Mouse (Mus musculus) neural tube, embryonic 14.5 days (tissue): ENCODE measurements at regions not wholly inside any gene's neighbourhood (a gene's known extent, or its start where the extent isn't known, plus 50 kb on each side); places are given as distances from the start of the nearest gene placed in this dataset.

Experiments
- ATAC-seq: fragments of 200-750 bp; cut with Nextera tagmentation; 2 replicates; pipeline ENCODE4 v1.8.0; 2017; ENCODE audit warnings: low read depth, mild to moderate bottlenecking, moderate TSS enrichment, moderate library complexity
- H3K27ac ChIP-seq: fragments of 300-500 bp; sonication (generic); 2 replicates; pipeline ENCODE4 v1.5.1; 2014; ENCODE audit warnings: low read depth, mild to moderate bottlenecking, control low read depth, low read length, moderate library complexity, mixed read lengths
- H3K27me3 ChIP-seq: fragments of 300-500 bp; sonication (generic); 2 replicates; pipeline ENCODE4 v1.6.1; 2014; ENCODE audit warnings: low read length; ENCODE audit not compliant: control insufficient read depth, insufficient read depth
- H3K36me3 ChIP-seq: fragments of 300-500 bp; sonication (generic); 2 replicates; pipeline ENCODE4 v1.6.1; 2014; ENCODE audit warnings: low read length, mixed read lengths; ENCODE audit not compliant: control insufficient read depth, insufficient read depth
- H3K4me1 ChIP-seq: fragments of 300-500 bp; sonication (generic); 2 replicates; pipeline ENCODE4 v1.6.1; 2014; ENCODE audit warnings: low read length; ENCODE audit not compliant: control insufficient read depth, insufficient read depth
- H3K4me2 ChIP-seq: fragments of 300-500 bp; sonication (generic); 2 replicates; pipeline ENCODE4 v1.6.1; 2014; ENCODE audit warnings: mild to moderate bottlenecking, low read depth, low read length, control low read depth
- H3K4me3 ChIP-seq: fragments of 300-500 bp; sonication (generic); 2 replicates; pipeline ENCODE4 v1.5.1; 2014; ENCODE audit warnings: low read depth, low read length, control low read depth, mixed read lengths
- H3K9ac ChIP-seq: fragments of 300-500 bp; sonication (generic); replicated peaks from 2 replicates; pipeline ENCODE4 v1.6.1; 2014; ENCODE audit warnings: low read depth, mild to moderate bottlenecking, control low read depth, low read length, mixed read lengths
- H3K9me3 ChIP-seq: fragments of 300-500 bp; sonication (generic); 2 replicates; pipeline ENCODE4 v1.6.1; 2016; ENCODE audit warnings: low read length; ENCODE audit not compliant: control insufficient read depth
- WGBS: fragments of 180-500 bp; shearing (Covaris S2); extraction: QIAGEN DNeasy Blood & Tissue Kit; methylation state at CpG from one replicate; pipeline ENCODE4 v1.1.7; 2014; 5-methylcytosine and 5-hydroxymethylcytosine counted together

GRCm38 (mm10) chr14:95241946-95242345 is 639.1 kb upstream of the 4921530L21Rik start:
- Histone ChIP-seq H3K27me3 (no peaks in the 10 kb centered on the region), H3K4me2 (no peak overlapping the region)
- no peak for ATAC-seq

GRCm38 (mm10) chr14:95248859-95249258 is 632.2 kb upstream of the 4921530L21Rik start:
- Histone ChIP-seq H3K4me1 (no peaks in the 10 kb centered on the region), H3K9ac (no peak overlapping the region), H3K4me3 (no peak overlapping the region), H3K27me3 (no peaks in the 10 kb centered on the region), H3K36me3 (no peaks in the 10 kb centered on the region), H3K9me3 (no peaks in the 10 kb centered on the region), H3K4me2 (no peak overlapping the region), H3K27ac (no peak overlapping the region)
- ATAC-seq: no peak
- 81% methylated on average over 2 of the region's 2 CpGs for WGBS

More at GRCm38 (mm10) chr14:95241946-95242345, 639.1 kb upstream of the 4921530L21Rik start:
- Histone ChIP-seq H3K36me3 (no peaks in the 10 kb centered on the region), H3K27ac (no peak overlapping the region), H3K4me1 (no peaks in the 10 kb centered on the region), H3K4me3 (no peak overlapping the region), H3K9ac (no peak overlapping the region), H3K9me3 (no peaks in the 10 kb centered on the region)

GRCm38 (mm10) chr14:95256110-95256509 is 624.9 kb upstream of the 4921530L21Rik start:
- Histone ChIP-seq H3K4me2 (no peak overlapping the region), H3K4me3 (no peak overlapping the region), H3K27me3 (no peaks in the 10 kb centered on the region), H3K36me3 (no peaks in the 10 kb centered on the region), H3K27ac (no peak overlapping the region), H3K9me3 (no peaks in the 10 kb centered on the region), H3K4me1 (no peaks in the 10 kb centered on the region), H3K9ac (no peak overlapping the region)
- ATAC-seq: no peak
- 51% methylated on average over 4 of the region's 4 CpGs for WGBS

GRCm38 (mm10) chr14:95281431-95281830 is 599.6 kb upstream of the 4921530L21Rik start:
- H3K36me3 ChIP-seq: no peaks in the 10 kb centered on the region
- H3K27me3 ChIP-seq: no peaks in the 10 kb centered on the region
- no peak for ATAC-seq
- 68% methylated on average over 1 of the region's 1 CpGs for WGBS
- no peaks in the 10 kb centered on the region for H3K9me3 ChIP-seq
- no peak overlapping the region for H3K27ac ChIP-seq
- H3K9ac ChIP-seq: no peak overlapping the region
- no peak overlapping the region for H3K4me3 ChIP-seq
- H3K4me2 ChIP-seq: no peak overlapping the region
- H3K4me1 ChIP-seq: no peaks in the 10 kb centered on the region

- 55% methylated on average over 1 of the region's 1 CpGs for WGBS
- no peak overlapping the region for H3K4me3 ChIP-seq
These were observed 599.0 kb upstream of the 4921530L21Rik start for GRCm38 (mm10) chr14:95282016-95282415.

GRCm38 (mm10) chr14:95314134-95314924 is 566.7 kb upstream of the 4921530L21Rik start:
- H3K4me2 ChIP-seq: no peak overlapping the region
- no peak overlapping the region for H3K27ac ChIP-seq
- H3K9ac ChIP-seq: no peak overlapping the region
- no peaks in the 10 kb centered on the region for H3K27me3 ChIP-seq
- no peaks in the 10 kb centered on the region for H3K4me1 ChIP-seq
- WGBS: 81% methylated on average over 2 of the region's 2 CpGs
- no peak for ATAC-seq
- H3K4me3 ChIP-seq: no peak overlapping the region
- H3K9me3 ChIP-seq: no peaks in the 10 kb centered on the region
- no peaks in the 10 kb centered on the region for H3K36me3 ChIP-seq

More at GRCm38 (mm10) chr14:95282016-95282415, 599.0 kb upstream of the 4921530L21Rik start:
- no peak overlapping the region for H3K4me2 ChIP-seq
- no peak overlapping the region for H3K27ac ChIP-seq
- H3K9ac ChIP-seq: no peak overlapping the region
- H3K9me3 ChIP-seq: no peaks in the 10 kb centered on the region
- H3K36me3 ChIP-seq: no peaks in the 10 kb centered on the region
- H3K27me3 ChIP-seq: no peaks in the 10 kb centered on the region
- H3K4me1 ChIP-seq: no peaks in the 10 kb centered on the region
- no peak for ATAC-seq

GRCm38 (mm10) chr14:95356968-95357367 is 524.1 kb upstream of the 4921530L21Rik start:
- WGBS: 53% methylated on average over 10 of the region's 10 CpGs
- Histone ChIP-seq H3K27ac (no peak overlapping the region), H3K9me3 (no peaks in the 10 kb centered on the region), H3K36me3 (no peaks in the 10 kb centered on the region), H3K4me3 (no peak overlapping the region), H3K27me3 (no peaks in the 10 kb centered on the region), H3K4me1 (no peaks in the 10 kb centered on the region), H3K9ac (no peak overlapping the region), H3K4me2 (no peak overlapping the region)
- ATAC-seq: peak; percentile 85
